Mouse (Mus musculus) CH12F3 (cell line): ENCODE data around the gene Gtf2ird1.

Experiments
- in situ Hi-C: fragments of 300-500 bp; cut with MboI; formaldehyde crosslinking; loops from 2 replicates; pipeline ENCODE4 v1.14.3; 2020; ENCODE audit warnings: low sequenced_read_pairs

The Gtf2ird1 gene

GRCm38 (mm10) chr5:134318903-134319302 is 137.6 kb downstream of the Gtf2ird1 start:
- in situ Hi-C loops, result no loop called here

GRCm38 (mm10) chr5:134316721-134317120 is 139.8 kb downstream of the Gtf2ird1 start:
- in situ Hi-C loops, result no loop called here

GRCm38 (mm10) chr5:134315623-134316350 is 140.7 kb downstream of the Gtf2ird1 start:
- in situ Hi-C loops, result no loop called here

GRCm38 (mm10) chr5:134314688-134315622 is 141.6 kb downstream of the Gtf2ird1 start, which contains the start of gene Gtf2i:
Gene Gtf2i (minus strand): TSS chr5:134314760.
- in situ Hi-C loops, result no loop called here

GRCm38 (mm10) chr5:134314068-134314674 is 142.3 kb downstream of the Gtf2ird1 start:
- in situ Hi-C loops, result no loop called here

- in situ Hi-C loops, result no loop called here
Observed at GRCm38 (mm10) chr5:134313451-134314067, 143.0 kb downstream of the Gtf2ird1 start.

- in situ Hi-C loops, result no loop called here
Observed at GRCm38 (mm10) chr5:134312691-134313450, 143.6 kb downstream of the Gtf2ird1 start.

GRCm38 (mm10) chr5:134311894-134312411 is 144.6 kb downstream of the Gtf2ird1 start:
- in situ Hi-C loops, result no loop called here

GRCm38 (mm10) chr5:134310201-134310600 is 146.3 kb downstream of the Gtf2ird1 start:
- in situ Hi-C loops, result no loop called here

GRCm38 (mm10) chr5:134309345-134309744 is 147.2 kb downstream of the Gtf2ird1 start:
- in situ Hi-C loops, result no loop called here
